Mouse (Mus musculus): Measurements from ENCODE around the gene Dnajc16.

Gene Dnajc16

GRCm38 (mm10) chr4:141725277-141725676 is 65.5 kb downstream of the Dnajc16 start:
- DNase-seq (ENCODE audit: low read depth, low spot score), result no peak

- peak; percentile 40 for DNase-seq (ENCODE audit: low read depth, low spot score)
Measured at GRCm38 (mm10) chr4:141724594-141724993, 66.1 kb downstream of the Dnajc16 start.

GRCm38 (mm10) chr4:141723673-141724068 is 67.1 kb downstream of the Dnajc16 start:
- DNase-seq (ENCODE audit: low read depth, low spot score), result no peak

GRCm38 (mm10) chr4:141722731-141723672 is 67.7 kb downstream of the Dnajc16 start, which contains the start of gene Ddi2:
Gene Ddi2, minus strand, starts transcription at chr4:141723419.
- peak; percentile 88 for DNase-seq (ENCODE audit: low read depth, low spot score)

GRCm38 (mm10) chr4:141721961-141722360 is 68.8 kb downstream of the Dnajc16 start:
- DNase-seq (ENCODE audit: low read depth, low spot score), result no peak

GRCm38 (mm10) chr4:141720761-141721523 is 69.8 kb downstream of the Dnajc16 start:
- no peak for DNase-seq (ENCODE audit: low read depth, low spot score)

- DNase-seq (ENCODE audit: low read depth, low spot score), result peak; percentile 48
Measured at GRCm38 (mm10) chr4:141719304-141719703, 71.4 kb downstream of the Dnajc16 start.

GRCm38 (mm10) chr4:141717633-141718032 is 73.1 kb downstream of the Dnajc16 start:
- no peak for DNase-seq (ENCODE audit: low read depth, low spot score)

- no peak for DNase-seq (ENCODE audit: low read depth, low spot score)
Measured at GRCm38 (mm10) chr4:141715027-141715426, 75.7 kb downstream of the Dnajc16 start.

GRCm38 (mm10) chr4:141713598-141714142 is 77.1 kb downstream of the Dnajc16 start:
- no peak for DNase-seq (ENCODE audit: low read depth, low spot score)

- DNase-seq (ENCODE audit: low read depth, low spot score), result no peak
Measured at GRCm38 (mm10) chr4:141711250-141711649, 79.5 kb downstream of the Dnajc16 start.
